Mouse (Mus musculus) frontal cortex, adult (tissue): Measurements from ENCODE around the gene Scaf4.

Source experiments
- ATAC-seq: cut with Nextera tagmentation; 2 replicates; pipeline ENCODE4 v1.9.2; 2017; ENCODE audit warnings: mild to moderate bottlenecking, moderate library complexity, mixed read lengths; ENCODE audit not compliant: low TSS enrichment

Scaf4 gene

GRCm38 (mm10) chr16:90203226-90203962 lies 80.9 kb downstream of the Scaf4 start:
- ATAC-seq: no peak

GRCm38 (mm10) chr16:90202140-90202539 lies 82.2 kb downstream of the Scaf4 start:
- ATAC-seq: no peak; the same call in 1 of the 2 replicates

GRCm38 (mm10) chr16:90199174-90199573 lies 85.1 kb downstream of the Scaf4 start:
- no peak; the same call in 1 of the 2 replicates for ATAC-seq

- ATAC-seq: no peak
These were observed 85.7 kb downstream of the Scaf4 start for GRCm38 (mm10) chr16:90198626-90199025.

GRCm38 (mm10) chr16:90197337-90197973 lies 86.8 kb downstream of the Scaf4 start:
- peak; percentile 92 for ATAC-seq

- ATAC-seq: no peak
These were observed 87.5 kb downstream of the Scaf4 start for GRCm38 (mm10) chr16:90196688-90197240.

GRCm38 (mm10) chr16:90193719-90194118 lies 90.6 kb downstream of the Scaf4 start:
- no peak for ATAC-seq

GRCm38 (mm10) chr16:90191289-90191688 lies 93.0 kb downstream of the Scaf4 start:
- ATAC-seq: no peak

GRCm38 (mm10) chr16:90187453-90187852 lies 96.8 kb downstream of the Scaf4 start:
- no peak for ATAC-seq

GRCm38 (mm10) chr16:90185928-90186588 lies 98.2 kb downstream of the Scaf4 start:
- peak; percentile 95 for ATAC-seq

- no peak for ATAC-seq
These were observed 100.2 kb downstream of the Scaf4 start for GRCm38 (mm10) chr16:90184135-90184534.

GRCm38 (mm10) chr16:90181673-90182072 lies 102.6 kb downstream of the Scaf4 start:
- ATAC-seq: no peak

- no peak for ATAC-seq
These were observed 103.3 kb downstream of the Scaf4 start for GRCm38 (mm10) chr16:90180975-90181374.

GRCm38 (mm10) chr16:90179892-90180291 lies 104.4 kb downstream of the Scaf4 start:
- no peak for ATAC-seq

- ATAC-seq: no peak
These were observed 105.9 kb downstream of the Scaf4 start for GRCm38 (mm10) chr16:90178404-90178803.

- no peak for ATAC-seq
These were observed 106.9 kb downstream of the Scaf4 start for GRCm38 (mm10) chr16:90177425-90177824.

- ATAC-seq: peak; percentile 94
These were observed 107.8 kb downstream of the Scaf4 start for GRCm38 (mm10) chr16:90176472-90176871.
